Mouse (Mus musculus) ZHBTc4 (cell line): ENCODE results near the gene Prkcb.

Experiments
- DNase-seq: peaks from one replicate; pipeline ENCODE4 v3.0.0-alpha.2; 2011; ENCODE audit warnings: low read depth, low spot score

Prkcb gene

GRCm38 (mm10) chr7:122397699-122398098, 109.1 kb downstream of the Prkcb start:
- no peak for DNase-seq

DNA sequence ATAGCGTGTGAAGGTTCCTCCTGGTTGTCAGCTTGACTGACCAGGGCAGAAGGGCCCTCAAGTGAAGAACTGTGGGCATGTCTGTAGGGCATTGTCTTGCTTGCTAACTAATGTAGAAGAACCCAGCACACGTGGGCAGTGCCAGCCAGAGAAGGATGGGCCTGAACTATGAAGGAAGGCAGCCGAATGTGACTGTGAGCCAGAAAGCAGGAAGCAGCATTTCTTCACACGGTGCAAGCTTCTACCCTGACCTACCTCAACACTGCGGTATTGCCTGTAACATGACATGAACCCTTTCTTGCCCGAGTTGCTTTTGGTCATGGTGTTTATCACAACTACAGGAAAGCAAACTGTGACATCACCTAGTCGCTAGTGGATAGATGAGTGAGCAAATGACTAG, 113.5 kb downstream of the Prkcb start:
- no peak for DNase-seq

GRCm38 (mm10) chr7:122403343-122403742, 114.8 kb downstream of the Prkcb start:
- DNase-seq: no peak

- peak; percentile 75 for DNase-seq
Observed at GRCm38 (mm10) chr7:122404571-122405393, 116.2 kb downstream of the Prkcb start.

- no peak for DNase-seq
Observed at GRCm38 (mm10) chr7:122406625-122407024, 118.1 kb downstream of the Prkcb start.

GRCm38 (mm10) chr7:122409945-122410344, 121.4 kb downstream of the Prkcb start:
- no peak for DNase-seq

DNA sequence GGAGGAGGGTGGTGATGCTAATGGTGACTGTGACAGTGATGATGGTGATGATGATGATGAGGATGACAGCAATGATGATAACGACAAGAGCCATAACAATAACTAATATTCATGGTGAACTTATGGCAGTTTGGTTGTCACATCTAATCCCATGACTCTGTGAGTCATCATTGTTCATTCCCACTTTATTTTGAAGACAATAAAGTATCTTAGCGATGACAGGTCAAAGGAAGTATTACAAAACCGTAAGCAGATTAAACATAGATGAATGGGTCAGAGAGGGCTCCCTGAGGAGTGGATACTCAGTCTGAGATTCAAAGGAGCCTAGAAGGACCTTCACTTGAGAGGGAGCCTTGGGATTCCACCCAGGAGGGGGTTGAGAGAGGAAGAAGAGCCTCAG, 122.3 kb downstream of the Prkcb start:
- DNase-seq: no peak

- DNase-seq: no peak
Observed at GRCm38 (mm10) chr7:122413231-122413630, 124.7 kb downstream of the Prkcb start.

GRCm38 (mm10) chr7:122414146-122414545, 125.6 kb downstream of the Prkcb start:
- no peak for DNase-seq

DNA sequence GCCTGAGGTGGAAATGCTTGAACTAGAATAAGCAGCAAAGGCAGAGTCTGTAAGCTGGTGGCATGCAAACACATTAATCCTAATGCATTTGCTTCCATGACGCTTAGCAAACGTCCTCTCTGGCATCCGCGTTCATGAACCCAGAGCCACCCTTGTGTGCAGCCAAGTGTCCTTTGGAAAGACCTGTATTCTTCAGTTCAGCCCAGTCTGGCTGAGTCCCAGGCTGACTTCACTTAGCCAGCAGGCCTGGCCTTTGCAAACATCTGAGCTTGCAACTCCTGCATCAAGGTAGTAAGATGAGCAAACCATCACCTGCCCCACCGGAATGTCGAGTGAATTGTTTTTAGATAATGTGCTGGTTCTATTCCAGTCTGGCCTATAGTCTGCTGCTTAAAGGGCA, 126.1 kb downstream of the Prkcb start:
- no peak for DNase-seq

- no peak for DNase-seq
Observed at GRCm38 (mm10) chr7:122415387-122415786, 126.8 kb downstream of the Prkcb start.

DNA sequence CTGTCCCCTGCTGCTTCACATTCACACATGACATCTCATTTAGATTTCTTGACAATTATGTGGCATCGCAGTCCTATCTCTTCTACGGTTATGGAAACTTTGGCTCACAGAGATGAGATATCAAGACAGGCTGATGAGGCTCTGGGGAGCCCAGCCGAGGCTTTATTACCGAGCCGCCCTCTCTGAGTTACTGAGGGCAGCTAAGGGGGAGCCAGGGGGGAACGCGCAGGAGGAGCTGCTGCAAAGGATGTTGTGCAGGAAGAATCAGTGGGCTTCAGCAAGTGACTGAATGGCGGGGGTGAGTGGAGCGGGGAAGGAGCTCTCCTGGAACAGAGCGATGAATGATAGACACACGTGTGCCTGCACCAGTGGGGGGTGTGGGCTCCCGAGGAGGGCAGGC, 127.4 kb downstream of the Prkcb start:
- no peak for DNase-seq

GRCm38 (mm10) chr7:122418551-122418950, 130.0 kb downstream of the Prkcb start:
- DNase-seq: no peak

DNA sequence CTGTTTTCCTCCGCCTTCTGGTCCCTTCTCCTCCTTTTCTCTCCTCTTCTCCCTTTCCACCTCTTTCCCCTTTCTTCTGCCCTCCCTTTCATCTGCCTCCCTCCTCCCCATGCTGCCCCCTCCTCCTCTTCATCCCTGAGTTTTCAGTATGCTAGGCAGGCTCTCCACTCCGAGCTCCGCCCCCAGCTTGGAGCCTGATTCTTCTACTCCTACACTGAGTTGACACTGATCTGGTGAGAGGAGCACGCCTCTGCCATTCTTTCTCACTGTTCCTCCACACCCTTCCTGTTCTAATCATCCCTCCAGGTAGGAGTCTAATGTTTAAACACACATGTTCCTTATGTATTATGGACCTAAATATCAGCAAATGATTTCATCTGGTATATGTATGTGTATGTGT, 135.3 kb downstream of the Prkcb start:
- DNase-seq: no peak

GRCm38 (mm10) chr7:122429134-122429533, 140.6 kb downstream of the Prkcb start:
- DNase-seq: no peak

DNA sequence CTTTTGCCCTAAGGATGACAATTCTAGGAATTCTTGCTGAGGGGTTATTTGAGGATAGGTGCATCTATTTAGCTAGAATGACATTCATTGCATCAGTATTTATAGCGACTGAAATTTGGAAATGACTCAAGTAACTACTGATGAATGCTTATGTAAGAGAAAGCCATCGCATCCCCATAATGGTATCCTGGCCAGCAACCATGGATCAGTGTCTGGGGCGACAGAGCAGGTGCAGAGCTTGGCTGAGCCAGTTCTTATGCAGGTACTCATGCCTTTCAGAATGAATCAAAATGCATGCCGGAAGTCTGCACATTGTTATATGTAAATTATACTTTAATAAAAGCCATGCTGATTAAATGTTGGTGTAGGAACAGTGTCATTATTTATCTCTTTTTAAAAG, 143.8 kb downstream of the Prkcb start:
- no peak for DNase-seq

- no peak for DNase-seq
Observed at GRCm38 (mm10) chr7:122433377-122433776, 144.8 kb downstream of the Prkcb start.

GRCm38 (mm10) chr7:122434941-122435340, 146.4 kb downstream of the Prkcb start:
- DNase-seq: no peak

- DNase-seq: no peak
Observed at GRCm38 (mm10) chr7:122435561-122435960, 147.0 kb downstream of the Prkcb start.

- no peak for DNase-seq
Observed at GRCm38 (mm10) chr7:122437390-122437789, 148.8 kb downstream of the Prkcb start.

DNA sequence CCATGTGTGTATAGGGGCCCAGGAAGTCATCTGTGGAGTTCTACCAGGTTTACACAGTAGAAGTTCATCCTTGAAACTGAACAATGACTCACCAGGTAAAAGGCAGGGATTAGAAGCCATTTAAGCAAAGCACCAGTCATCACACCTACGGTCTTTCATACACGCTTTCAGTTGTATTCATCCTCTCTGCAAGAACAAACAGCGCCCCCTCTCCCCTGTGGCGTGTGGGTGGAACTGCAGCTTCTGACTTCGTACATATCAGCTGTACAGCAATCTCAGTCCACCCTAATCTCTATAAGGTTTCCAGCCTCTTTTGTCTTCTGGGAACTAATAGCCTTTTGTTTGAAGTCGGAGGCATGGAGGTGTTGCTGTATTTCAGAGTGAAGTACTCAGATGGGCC, 156.5 kb downstream of the Prkcb start:
- DNase-seq: peak; percentile 82

GRCm38 (mm10) chr7:122452671-122453070, 164.1 kb downstream of the Prkcb start:
- DNase-seq: no peak

DNA sequence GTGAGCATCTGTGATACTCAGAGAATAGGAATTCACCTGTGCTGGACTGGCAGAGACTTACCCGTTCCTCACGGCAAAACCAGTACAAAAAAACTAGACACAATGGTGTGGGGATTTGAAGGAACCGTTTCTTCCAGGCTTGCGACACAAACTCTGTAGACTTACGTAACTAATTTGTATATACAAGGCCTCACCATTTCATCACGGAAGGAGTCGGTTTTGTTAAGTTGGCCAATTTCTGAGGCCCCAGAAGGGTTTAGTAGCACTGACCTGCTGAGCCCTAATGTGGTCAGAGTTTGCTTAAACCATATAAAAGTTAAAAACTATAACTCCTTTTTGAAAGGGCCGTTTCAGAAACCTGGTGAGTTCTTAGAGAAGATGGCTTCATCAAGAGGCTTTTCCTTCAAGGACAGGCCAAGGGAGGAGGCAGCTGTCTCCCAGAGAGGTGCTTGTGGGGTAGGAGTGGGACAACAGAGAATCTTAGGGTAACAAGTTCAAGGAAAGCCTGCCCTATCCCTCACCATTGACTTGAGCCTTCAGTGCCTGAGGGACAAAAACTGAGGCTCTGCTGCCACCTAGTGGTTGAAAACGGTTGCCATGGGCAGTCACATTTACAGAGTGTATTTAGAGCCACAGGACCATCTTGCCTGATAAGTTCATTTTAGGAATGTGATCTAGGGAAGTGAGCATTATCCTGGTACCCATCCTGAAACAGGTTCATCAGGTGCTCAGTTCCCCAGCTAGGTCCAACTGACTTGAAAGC, 170.8 kb downstream of the Prkcb start:
- DNase-seq: peak; percentile 84
